29 mouse cellular contexts compared by ENCODE assay signal in the genomic region with DNA sequence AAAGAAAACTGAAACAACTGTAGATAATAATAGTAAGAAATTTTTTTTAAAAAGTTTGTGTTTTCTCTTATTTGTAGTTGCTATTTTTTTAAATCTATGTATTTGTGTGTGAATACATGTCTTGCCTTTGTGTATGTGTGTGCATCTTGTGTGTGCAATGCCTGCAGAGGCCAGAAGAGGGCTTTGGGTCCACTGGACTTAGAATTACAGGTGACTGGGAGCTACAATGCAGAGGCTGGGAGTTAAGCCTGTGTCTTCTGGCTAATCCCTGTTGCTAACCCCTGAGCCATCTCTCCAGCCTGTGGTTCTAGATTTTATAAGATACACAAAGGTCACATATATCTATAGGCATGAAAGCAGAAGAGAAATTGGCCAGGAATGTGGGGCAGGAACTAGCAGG. TPM values are rescaled to one million over a fixed set of nuclear protein-coding genes. Genes with fewer than 3 reads are reported as not detected.
"Had no signal": no experiment of that assay in that cellular context is flagged by ENCODE, and none has a peak within 500 bp of the region (broad histone marks: within the 10 kb centered on the region; RNA-seq: fewer than 3 reads in every experiment).

No protein-coding gene starts in this region.

- H3K9ac ChIP-seq: kidney, embryonic 15.5 days; limb, embryonic 13.5 days; liver, embryonic 12.5 days; liver, embryonic 15.5 days; lung, embryonic 15.5 days; neural tube, embryonic 12.5 days; neural tube, embryonic 15.5 days; stomach, embryonic 15.5 days had no signal

- ATAC-seq: liver, embryonic 12.5 days had no signal

- H3K4me2 ChIP-seq: kidney, embryonic 15.5 days; limb, embryonic 13.5 days; liver, embryonic 12.5 days; liver, embryonic 15.5 days; lung, embryonic 15.5 days; midbrain, embryonic 11.5 days; neural tube, embryonic 12.5 days; neural tube, embryonic 15.5 days; stomach, embryonic 15.5 days had no signal

- H3K4me3 ChIP-seq: kidney, embryonic 15.5 days; limb, embryonic 10.5 days; limb, embryonic 13.5 days; liver, embryonic 12.5 days; liver, embryonic 15.5 days; lung, embryonic 15.5 days; neural tube, embryonic 12.5 days; neural tube, embryonic 15.5 days; stomach, embryonic 15.5 days had no signal

- H3K27me3 ChIP-seq: kidney, embryonic 15.5 days; limb, embryonic 13.5 days; liver, embryonic 12.5 days; liver, embryonic 15.5 days; lung, embryonic 15.5 days; neural tube, embryonic 12.5 days; neural tube, embryonic 15.5 days; stomach, embryonic 15.5 days had no signal

- H3K27ac ChIP-seq: kidney, embryonic 15.5 days; limb, embryonic 10.5 days; limb, embryonic 13.5 days; liver, embryonic 12.5 days; liver, embryonic 15.5 days; lung, embryonic 15.5 days; neural tube, embryonic 12.5 days; neural tube, embryonic 15.5 days; stomach, embryonic 15.5 days had no signal

- H3K9me3 ChIP-seq: limb, embryonic 10.5 days; liver, embryonic 12.5 days; liver, embryonic 15.5 days; lung, embryonic 15.5 days; neural tube, embryonic 12.5 days; neural tube, embryonic 15.5 days; stomach, embryonic 15.5 days had no signal

- H3K36me3 ChIP-seq: kidney, embryonic 15.5 days; limb, embryonic 10.5 days; limb, embryonic 13.5 days; liver, embryonic 12.5 days; liver, embryonic 15.5 days; lung, embryonic 15.5 days; neural tube, embryonic 12.5 days; neural tube, embryonic 15.5 days; stomach, embryonic 15.5 days had no signal

- DNase-seq: kidney, adult 8-10 months; kidney, postnatal 10 days; kidney, postnatal 36 days; liver; lung, adult 18-20 months; lung, postnatal 10 days; lung, postnatal 36 days; midbrain, embryonic 14.5 days; right cerebral cortex, adult 18-20 months; right cerebral cortex, postnatal 25 days; spleen, adult 18-20 months; thymus, postnatal 36 days had no signal

- H3K4me1 ChIP-seq: kidney, embryonic 15.5 days; limb, embryonic 10.5 days; limb, embryonic 13.5 days; liver, embryonic 12.5 days; liver, embryonic 15.5 days; lung, embryonic 15.5 days; neural tube, embryonic 12.5 days; neural tube, embryonic 15.5 days; stomach, embryonic 15.5 days had no signal

RNA-seq across cellular contexts. Expression of gene Gm26661, which starts 9.2 kb away (rescaled TPM):
- total RNA-seq: layer of hippocampus, postnatal 25 days; left cerebral cortex, adult 18-20 months; left cerebral cortex, postnatal 25 days; megakaryocyte progenitor cell, adult 5-6 weeks; megakaryocyte-erythroid progenitor cell, adult 5-6 weeks; midbrain, postnatal 0 days had no signal
- polyA plus RNA-seq: kidney, embryonic 15.5 days; limb, embryonic 10.5 days; limb, embryonic 13.5 days; liver, embryonic 12.5 days; liver, embryonic 15.5 days; lung, embryonic 15.5 days; midbrain, embryonic 11.5 days; midbrain, embryonic 14.5 days; midbrain, postnatal 0 days; neural tube, embryonic 12.5 days; neural tube, embryonic 15.5 days; stomach, embryonic 15.5 days; urinary bladder, adult 2 months had no signal
